Mouse (Mus musculus) left cerebral cortex, postnatal 4 days (tissue): ENCODE measurements around the gene Ptpa. TPM values are rescaled to one million over a fixed set of nuclear protein-coding genes. Genes with fewer than 3 reads are reported as not detected.
A peak's percentile ranks its signal among the peaks of the same experiment; 100 is the strongest.

Experiments
- DNase-seq: peaks from one replicate; pipeline ENCODE4 v3.0.0-alpha.2; 2022
- intact Hi-C: fragments of 180-260 bp; cut with DNase I; formaldehyde crosslinking; loops from one replicate; pipeline ENCODE4 v1.15.1; 2025
- microRNA-seq: library from miRNA; unstranded; fragments of <30 nt; microRNA quantifications from one replicate; pipeline ENCODE4 v1.2.0, GENCODE M21; 2022
- total RNA-seq, 2 experiments: library from RNA; stranded (reverse); gene quantifications; 2 replicates each; pipeline ENCODE4 v1.2.3; 2021

Gene Ptpa
- total RNA-seq, 2 experiments from 2014 or later = 145 to 153 TPM

GRCm38 (mm10) chr2:30487597-30487996 is 71.8 kb downstream of the Ptpa start:
- no peak for DNase-seq
- intact Hi-C loops = no loop called here

GRCm38 (mm10) chr2:30490384-30490783 is 74.5 kb downstream of the Ptpa start:
- DNase-seq = no peak
- intact Hi-C loops = no loop called here

GRCm38 (mm10) chr2:30495000-30495908 is 79.4 kb downstream of the Ptpa start:
- intact Hi-C loops = no loop called here
- no peak for DNase-seq

- intact Hi-C loops = no loop called here
- peak; percentile 55 for DNase-seq
Observed at GRCm38 (mm10) chr2:30495909-30496861, 80.3 kb downstream of the Ptpa start.

Small RNAs within 50 kb of the gene (microRNA-seq; reads per million reads assigned to microRNA genes)
- not detected for gene Gm47292

Other genes starting within 250 kb of the Ptpa start
- gene Endog, start 244.5 kb upstream of the Ptpa start, total RNA-seq = 10 to 100 TPM; 13.3 to 15.8 TPM
- 10 to 100 TPM; 36.7 to 37.7 TPM for gene Spout1, start 237.6 kb upstream of the Ptpa start, total RNA-seq
- gene Kyat1, start 210.2 kb upstream of the Ptpa start, total RNA-seq = 10 to 100 TPM; 12.0 to 12.7 TPM
- 10 to 100 TPM; 50.6 to 55.9 TPM for gene Lrrc8a, start 178.3 kb upstream of the Ptpa start, total RNA-seq
- 10 to 100 TPM in 1 of 2 experiments, 1 to 10 TPM in 1; 7.7 to 10.5 TPM for gene Gm28035, start 175.5 kb upstream of the Ptpa start, total RNA-seq
- gene Phyhd1, start 149.8 kb upstream of the Ptpa start, total RNA-seq = 10 to 100 TPM; 17.1 to 19.3 TPM
- not detected for gene Gm28038, start 135.0 kb upstream of the Ptpa start, total RNA-seq
- 10 to 100 TPM; 18.7 to 21.6 TPM for gene Dolk, start 129.7 kb upstream of the Ptpa start, total RNA-seq
- 10 to 100 TPM; 36.6 to 42.0 TPM for gene Nup188, start 129.6 kb upstream of the Ptpa start, total RNA-seq
- 100 to 1,000 TPM; 161 to 176 TPM for gene Sh3glb2, start 56.7 kb upstream of the Ptpa start, total RNA-seq
- gene Miga2, start 51.8 kb upstream of the Ptpa start, total RNA-seq = 10 to 100 TPM; 69.7 to 76.5 TPM
- gene Dolpp1, start 23.8 kb upstream of the Ptpa start, total RNA-seq = 10 to 100 TPM; 41.1 to 43.9 TPM
- gene Crat, start 226 bp upstream of the Ptpa start, total RNA-seq = 10 to 100 TPM; 33.2 to 33.3 TPM
- gene Ier5l, start 58.2 kb downstream of the Ptpa start, total RNA-seq = 10 to 100 TPM; 10.8 to 13.2 TPM
- 1 to 10 TPM; 3.0 to 3.7 TPM for gene Cstad, start 179.0 kb downstream of the Ptpa start, total RNA-seq